ENCODE assay signal across 15 mouse cellular contexts in the genomic region with DNA sequence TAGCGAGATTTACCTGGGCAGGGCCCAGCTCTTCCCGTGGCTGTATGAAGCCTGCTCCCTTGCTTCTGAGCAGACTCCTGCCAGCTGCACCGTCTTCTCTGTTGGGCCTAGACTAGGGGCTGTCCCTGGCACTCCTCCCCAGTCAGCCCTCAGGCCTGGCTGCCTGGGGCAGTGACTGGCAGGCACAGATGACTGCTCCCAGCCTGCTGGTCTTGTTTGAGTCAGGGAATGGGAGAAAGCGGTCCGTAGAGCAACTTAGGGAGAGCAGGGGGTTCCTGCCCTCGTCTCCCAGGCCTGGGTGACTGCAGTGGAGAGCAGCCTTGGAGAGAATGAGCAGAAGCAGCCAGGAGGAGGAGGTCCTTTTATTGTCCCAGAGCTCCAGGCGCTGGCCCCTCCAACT. TPM values are rescaled to one million over a fixed set of nuclear protein-coding genes. Genes with fewer than 3 reads are reported as not detected.
DNase-seq lines count a peak whose midpoint lies in the region; ATAC-seq and TF ChIP-seq lines count a peak whose summit lies in the region.
"Had no signal": no experiment of that assay in that cellular context is flagged by ENCODE, and none has a peak within 500 bp of the region (broad histone marks: within the 10 kb centered on the region; RNA-seq: fewer than 3 reads in every experiment).

No protein-coding gene starts in this region.

- ATAC-seq in kidney, embryonic 14.5 days (ENCODE audit: low FRiP score, low TSS enrichment), result no peak
- no peak for ATAC-seq in liver, embryonic 16.5 days (ENCODE audit: low read depth)
- ATAC-seq: forebrain, embryonic 13.5 days; inflammation-experienced regulatory T-cells, adult 6 months; midbrain, embryonic 13.5 days had no signal

- H3K4me2 ChIP-seq in kidney, embryonic 14.5 days (replicated peaks; ENCODE audit: low read depth, low read length), result no peak overlapping the region
- H3K4me2 ChIP-seq in liver, embryonic 16.5 days (ENCODE audit: low read depth, low read length), result no peak overlapping the region
- H3K4me2 ChIP-seq: embryonic facial prominence, embryonic 12.5 days; forebrain, embryonic 13.5 days; midbrain, embryonic 13.5 days; stomach, embryonic 15.5 days had no signal

- H3K36me3 ChIP-seq in kidney, adult 2 months (ENCODE audit: control insufficient read depth, insufficient read depth, low read length), result 0 out of 2 replicates have a peak, but pooled peaks cover 2% of the 10 kb centered on the region
- H3K36me3 ChIP-seq in kidney, embryonic 14.5 days (ENCODE audit: control insufficient read depth, insufficient read depth, low read length), result peaks cover 70% of the 10 kb centered on the region
- peaks cover 34% of the 10 kb centered on the region for H3K36me3 ChIP-seq in liver, embryonic 16.5 days (ENCODE audit: control insufficient read depth, insufficient read depth)

- H3K9me3 ChIP-seq in kidney, embryonic 14.5 days (ENCODE audit: control insufficient read depth, low read length), result no peaks in the 10 kb centered on the region
- no peaks in the 10 kb centered on the region for H3K9me3 ChIP-seq in liver, embryonic 16.5 days (replicated peaks; ENCODE audit: control insufficient read depth, low read length)
- H3K9me3 ChIP-seq: embryonic facial prominence, embryonic 12.5 days; forebrain, embryonic 13.5 days; midbrain, embryonic 13.5 days; stomach, embryonic 15.5 days had no signal

- no peak for TF ChIP-seq CTCF in kidney, adult 2 months (conservative IDR thresholded peaks at IDR 0.05; ENCODE audit: insufficient read depth, insufficient read length, low read depth, low read length)

- H3K27ac ChIP-seq in kidney, adult 2 months (ENCODE audit: insufficient read depth, low read depth, low read length), result peak overlapping the region; percentile 58
- H3K27ac ChIP-seq in kidney, embryonic 14.5 days (ENCODE audit: low read depth, low read length), result no peak overlapping the region
- peak overlapping the region; percentile 42; the same call in 1 of the 2 replicates for H3K27ac ChIP-seq in liver, embryonic 16.5 days (ENCODE audit: low read length)
- H3K27ac ChIP-seq: embryonic facial prominence, embryonic 12.5 days; forebrain, embryonic 13.5 days; midbrain, embryonic 13.5 days; stomach, embryonic 15.5 days had no signal

- H3K4me1 ChIP-seq in kidney, adult 2 months (ENCODE audit: control insufficient read depth, insufficient read depth, low read length), result peaks cover 10% of the 10 kb centered on the region
- H3K4me1 ChIP-seq in kidney, embryonic 14.5 days (ENCODE audit: control insufficient read depth, insufficient read depth, low read length), result no peaks in the 10 kb centered on the region
- H3K4me1 ChIP-seq in liver, embryonic 16.5 days (ENCODE audit: control insufficient read depth, low read depth, low read length), result peaks cover 3% of the 10 kb centered on the region; the same call in 1 of the 2 replicates
- H3K4me1 ChIP-seq: embryonic facial prominence, embryonic 12.5 days; forebrain, embryonic 13.5 days; midbrain, embryonic 13.5 days; stomach, embryonic 15.5 days had no signal

- no peak for TF ChIP-seq POLR2A in kidney, adult 2 months (IDR thresholded peaks at IDR 0.05; ENCODE audit: low read depth, low read length)

- 51% methylated on average over 7 of the region's 7 CpGs for WGBS in kidney, adult 2 months
- 77% methylated on average over 7 of the region's 7 CpGs for WGBS in kidney, embryonic 14.5 days
- 83% methylated on average over 7 of the region's 7 CpGs for WGBS in liver, embryonic 16.5 days (ENCODE audit: insufficient replicate concordance)

- H3K27me3 ChIP-seq in kidney, adult 2 months (replicated peaks; ENCODE audit: control insufficient read depth, insufficient read depth, low read length), result no peaks in the 10 kb centered on the region
- no peaks in the 10 kb centered on the region for H3K27me3 ChIP-seq in kidney, embryonic 14.5 days (ENCODE audit: control insufficient read depth, insufficient read depth, low read length)
- no peaks in the 10 kb centered on the region for H3K27me3 ChIP-seq in liver, embryonic 16.5 days (ENCODE audit: control insufficient read depth, insufficient read depth, low read depth, low read length)
- H3K27me3 ChIP-seq: embryonic facial prominence, embryonic 12.5 days; forebrain, embryonic 13.5 days; midbrain, embryonic 13.5 days; stomach, embryonic 15.5 days had no signal

- DNase-seq in heart, adult 11 months, result peak; percentile 91
- no peak for DNase-seq in heart, adult 8-10 months (ENCODE audit: low spot score)
- peak; percentile 64 for DNase-seq in kidney, adult 2 months
- DNase-seq in kidney, adult 9 months, result peak; percentile 55
- no peak for DNase-seq in left cerebral cortex, adult 18-20 months (ENCODE audit: low spot score in 2 of 2)
- DNase-seq: left cerebral cortex, postnatal 4 days; thymus, postnatal 25 days had no signal

- no peak overlapping the region for H3K4me3 ChIP-seq in kidney, adult 2 months (ENCODE audit: insufficient read depth, low read depth, low read length)
- no peak overlapping the region for H3K4me3 ChIP-seq in kidney, embryonic 14.5 days (ENCODE audit: low read length)
- no peak overlapping the region for H3K4me3 ChIP-seq in liver, embryonic 16.5 days (ENCODE audit: low read depth, low read length)
- H3K4me3 ChIP-seq: embryonic facial prominence, embryonic 12.5 days; forebrain, embryonic 13.5 days; midbrain, embryonic 13.5 days; stomach, embryonic 15.5 days had no signal

- H3K9ac ChIP-seq in kidney, embryonic 14.5 days (ENCODE audit: low read depth, low read length), result no peak overlapping the region
- no peak overlapping the region for H3K9ac ChIP-seq in liver, embryonic 16.5 days (ENCODE audit: low read depth, low read length)
- H3K9ac ChIP-seq: embryonic facial prominence, embryonic 12.5 days; forebrain, embryonic 13.5 days; stomach, embryonic 15.5 days had no signal

RNA-seq across cellular contexts. Expression of a gene that starts 17.4 kb away (rescaled TPM):
- 1 to 10 TPM; 8.0 to 9.8 (median 8.6) TPM for total RNA-seq in heart, adult 8-10 months (2022)
- polyA plus RNA-seq in kidney, adult 2 months (2012; rRNA removed), result 36.3 and 48.4 TPM in 2 replicates
- polyA plus RNA-seq in kidney, embryonic 14.5 days (2014; fragmentation: Nextera tagmentation; extraction: Ambion mirVana), result 11.8 and 19.7 TPM in 2 replicates
- 10.9 and 11.9 TPM in 2 replicates for polyA plus RNA-seq in liver, embryonic 16.5 days (2015; fragmentation: Nextera tagmentation; extraction: Ambion mirVana)
- total RNA-seq in left cerebral cortex, adult 18-20 months (2021), result 10 to 100 TPM; 29.3 to 34.3 TPM

RNA-seq across cellular contexts. Expression of a gene that starts 17.6 kb away (rescaled TPM):
- total RNA-seq in heart, adult 8-10 months (2022), result 1 to 10 TPM; 7.1 to 9.8 (median 8.9) TPM
- 28.8 and 32.3 TPM in 2 replicates for polyA plus RNA-seq in kidney, adult 2 months (2012; rRNA removed)
- 4.0 and 6.0 TPM in 2 replicates for polyA plus RNA-seq in kidney, embryonic 14.5 days (2014; fragmentation: Nextera tagmentation; extraction: Ambion mirVana)
- 1.4 and 1.8 TPM in 2 replicates for polyA plus RNA-seq in liver, embryonic 16.5 days (2015; fragmentation: Nextera tagmentation; extraction: Ambion mirVana)
- 10 to 100 TPM; 93.9 to 94.5 TPM for total RNA-seq in left cerebral cortex, adult 18-20 months (2021)

RNA-seq across cellular contexts. Expression of a gene that starts 31.6 kb away (rescaled TPM):
- total RNA-seq in heart, adult 8-10 months (2022), result 10 to 100 TPM; 45.2 to 51.5 (median 48.2) TPM
- 111 and 119 TPM in 2 replicates for polyA plus RNA-seq in kidney, adult 2 months (2012; rRNA removed)
- polyA plus RNA-seq in kidney, embryonic 14.5 days (2014; fragmentation: Nextera tagmentation; extraction: Ambion mirVana), result 17.4 and 22.8 TPM in 2 replicates
- polyA plus RNA-seq in liver, embryonic 16.5 days (2015; fragmentation: Nextera tagmentation; extraction: Ambion mirVana), result 9.2 and 9.4 TPM in 2 replicates
- 10 to 100 TPM in 1 of 2 experiments, 1 to 10 TPM in 1; 6.6 to 10.1 TPM for total RNA-seq in left cerebral cortex, adult 18-20 months (2021)

RNA-seq across cellular contexts. Expression of a gene that starts 55.7 kb away (rescaled TPM):
- total RNA-seq in heart, adult 8-10 months (2022), result 1,000 to 10,000 TPM; 1,499 to 1,940 (median 1,728) TPM
- polyA plus RNA-seq in kidney, adult 2 months (2012; rRNA removed), result 0.30 and 0.58 TPM in 2 replicates
- polyA plus RNA-seq in kidney, embryonic 14.5 days (2014; fragmentation: Nextera tagmentation; extraction: Ambion mirVana), result 0.45 TPM in 1 of 2 replicates, not detected in the other
- polyA plus RNA-seq in liver, embryonic 16.5 days (2015; fragmentation: Nextera tagmentation; extraction: Ambion mirVana), result not detected in 2 replicates
- total RNA-seq in left cerebral cortex, adult 18-20 months (2021), result under 1 TPM in 1 of 2 experiments, not detected in 1; 0.40 TPM
- polyA plus RNA-seq: inflammation-experienced regulatory T-cells, adult 6 months; small intestine, adult 2 months had no signal

Comparison
In these comparisons a context has a peak if more than half of its experiments do, and no peak if none do; other contexts are left out.
1. DNase-seq: peak in heart, adult 11 months (single experiment), kidney, adult 2 months (single experiment) and kidney, adult 9 months (single experiment); none in heart, adult 8-10 months (single experiment) and left cerebral cortex, adult 18-20 months (0 of 2).